Mouse (Mus musculus): Measurements from ENCODE around the gene Psmd12.

DNA sequence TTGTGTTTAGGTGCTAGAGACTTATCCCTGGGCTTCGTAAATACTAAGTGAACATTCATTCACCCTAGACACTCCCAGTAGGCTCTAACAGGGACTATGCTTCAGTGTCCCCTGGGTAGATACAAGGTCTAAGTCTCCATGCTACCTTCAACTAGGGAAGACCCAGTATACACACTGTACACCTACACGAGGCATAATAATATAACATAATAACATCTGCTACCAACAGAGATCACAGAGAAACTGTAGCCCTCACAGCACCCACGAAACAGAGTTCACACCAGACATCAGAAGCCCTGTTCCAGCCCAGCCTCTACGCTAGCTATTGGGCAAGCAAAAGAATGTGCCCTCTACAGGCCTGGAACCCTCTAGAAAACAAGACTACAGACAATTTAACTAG is 14.2 kb upstream of the Psmd12 start:
- TF ChIP-seq CTCF (IDR thresholded peaks at IDR 0.05; ENCODE audit: low read depth), result 0 out of 2 replicates have a peak, but pooled peaks have one; percentile 2
- no peak for TF ChIP-seq EP300 (optimal IDR thresholded peaks at IDR 0.05)
